Mouse (Mus musculus) erythroblast, embryonic 14.5 days (primary cell): Measurements from ENCODE around the gene Wdr83. TPM values are rescaled to one million over a fixed set of nuclear protein-coding genes. Genes with fewer than 3 reads are reported as not detected.

Source experiments
- H3K27me3 ChIP-seq: 2 replicates; pipeline ENCODE4 v1.6.1; 2012; ENCODE audit warnings: inconsistent platforms; ENCODE audit not compliant: control insufficient read depth
- H3K36me3 ChIP-seq: 2 replicates; pipeline ENCODE4 v1.6.1; 2012; ENCODE audit warnings: mild to moderate bottlenecking, inconsistent platforms; ENCODE audit not compliant: control insufficient read depth
- H3K4me1 ChIP-seq: 2 replicates; pipeline ENCODE4 v1.6.1; 2012; ENCODE audit warnings: inconsistent platforms; ENCODE audit not compliant: control insufficient read depth
- H3K4me3 ChIP-seq: replicated peaks from 2 replicates; pipeline ENCODE3; 2012; ENCODE audit warnings: moderate library complexity, mild to moderate bottlenecking, inconsistent platforms
- H3K9me3 ChIP-seq: 2 replicates; pipeline ENCODE4 v1.6.1; 2012; ENCODE audit warnings: low read length, inconsistent platforms, mixed read lengths; ENCODE audit not compliant: control insufficient read depth
- GATA1 ChIP-seq: IDR thresholded peaks from 2 replicates; pipeline ENCODE4 v1.6.1; 2012; ENCODE audit warnings: low read length, inconsistent platforms, mixed read lengths
- TAL1 ChIP-seq: IDR thresholded peaks from 3 replicates; pipeline ENCODE4 v1.6.1; 2012; ENCODE audit warnings: low read length, inconsistent platforms, mixed read lengths
- polyA plus RNA-seq: library from polyadenylated mRNA; stranded (reverse); fragments of >175 nt; gene quantifications from 2 replicates; pipeline ENCODE4 v1.2.3, GENCODE M21; 2012

Wdr83 gene
- polyA plus RNA-seq, 1 experiment: 2.7 TPM

DNA sequence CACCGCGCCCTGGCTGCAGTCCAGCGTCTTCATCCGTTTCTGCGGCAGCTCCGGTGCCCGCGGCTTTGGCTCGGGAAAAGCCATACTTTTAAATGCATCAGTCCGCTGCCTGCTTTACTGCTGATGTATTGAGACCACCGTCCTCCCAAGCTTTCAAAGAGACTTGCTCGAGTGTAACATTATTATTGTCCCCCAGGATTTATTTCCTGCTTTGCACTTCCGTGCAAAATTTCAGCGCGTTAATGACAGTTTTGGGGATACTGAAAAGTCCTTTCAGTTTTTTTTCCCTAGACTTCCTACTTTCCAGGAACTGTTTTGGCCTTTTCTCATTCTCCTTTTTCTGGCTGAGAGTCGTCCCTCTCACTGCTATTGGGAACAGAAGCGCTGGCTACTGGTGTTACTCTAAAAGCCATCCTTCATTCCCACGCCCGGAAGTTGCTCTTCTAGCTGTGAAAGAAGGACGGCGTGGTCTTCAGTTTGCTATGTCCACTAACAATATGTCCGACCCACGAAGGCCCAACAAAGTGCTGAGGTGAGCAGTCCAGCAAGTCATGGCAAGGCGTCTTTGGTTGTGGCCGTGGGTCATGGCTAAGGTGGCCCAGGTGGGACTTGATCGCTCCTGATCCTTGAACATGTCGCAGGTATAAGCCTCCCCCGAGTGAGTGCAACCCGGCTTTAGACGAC, 432 bp downstream of the Wdr83 start, which contains the start of gene Wdr83os:
Gene Wdr83os, plus strand, starts transcription at position 209 of the 684 bp plus-strand sequence.
- Histone ChIP-seq H3K9me3 (no peaks in the 10 kb centered on the region), H3K4me3 (peak within 1 kb of the TSS; percentile 85), H3K27me3 (no peaks in the 10 kb centered on the region), H3K4me1 (peaks cover 72% of the 10 kb centered on the region), H3K36me3 (peaks cover 40% of the 10 kb centered on the region)
- TF ChIP-seq TAL1 (no peak), GATA1 (no peak)

DNA sequence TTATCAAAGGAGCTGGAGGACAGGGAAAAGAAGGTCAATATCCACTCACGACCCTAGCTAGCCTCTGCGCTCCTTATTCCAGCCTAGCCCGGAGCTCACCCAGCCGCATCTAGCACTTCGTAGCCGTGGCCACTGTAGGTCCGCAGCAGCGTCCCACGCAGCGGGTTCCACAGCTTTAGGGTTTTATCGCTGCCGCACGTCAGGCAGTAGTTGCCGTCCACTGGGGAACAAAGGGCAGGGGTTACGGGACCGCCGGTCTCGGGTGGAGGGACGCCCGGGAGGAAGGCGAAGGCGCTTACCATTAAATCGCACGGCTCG, 933 bp downstream of the Wdr83 start:
- no peaks in the 10 kb centered on the region for H3K27me3 ChIP-seq
- no peak for TF ChIP-seq TAL1
- TF ChIP-seq GATA1: no peak
- H3K4me1 ChIP-seq: peaks cover 75% of the 10 kb centered on the region
- H3K36me3 ChIP-seq: peaks cover 40% of the 10 kb centered on the region
- H3K9me3 ChIP-seq: no peaks in the 10 kb centered on the region
- H3K4me3 ChIP-seq: peak overlapping the region; percentile 85

DNA sequence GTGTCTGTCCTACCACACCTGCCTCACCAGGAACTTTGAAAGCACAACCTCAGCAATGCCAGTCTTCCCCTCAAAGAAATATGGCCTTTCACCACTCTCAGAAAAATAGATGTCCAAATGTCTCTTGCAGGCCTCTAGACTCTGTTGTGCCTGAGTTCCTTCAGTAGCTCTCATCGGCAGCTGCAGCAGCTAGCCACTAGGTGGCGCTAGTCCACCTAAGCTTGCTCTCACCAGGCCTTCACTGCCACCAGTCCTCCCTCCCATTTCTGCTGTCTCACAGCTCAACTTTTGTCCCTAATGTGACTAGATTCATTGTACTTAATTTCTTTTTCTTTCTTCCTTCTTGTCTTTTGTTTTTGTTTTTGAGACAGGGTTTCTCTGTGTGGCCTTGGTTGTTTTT, 4.1 kb downstream of the Wdr83 start:
- peaks cover 76% of the 10 kb centered on the region for H3K4me1 ChIP-seq
- TF ChIP-seq TAL1 (no peak), GATA1 (no peak)
- no peak overlapping the region for H3K4me3 ChIP-seq
- H3K9me3 ChIP-seq: no peaks in the 10 kb centered on the region
- peaks cover 60% of the 10 kb centered on the region for H3K36me3 ChIP-seq
- H3K27me3 ChIP-seq: no peaks in the 10 kb centered on the region

DNA sequence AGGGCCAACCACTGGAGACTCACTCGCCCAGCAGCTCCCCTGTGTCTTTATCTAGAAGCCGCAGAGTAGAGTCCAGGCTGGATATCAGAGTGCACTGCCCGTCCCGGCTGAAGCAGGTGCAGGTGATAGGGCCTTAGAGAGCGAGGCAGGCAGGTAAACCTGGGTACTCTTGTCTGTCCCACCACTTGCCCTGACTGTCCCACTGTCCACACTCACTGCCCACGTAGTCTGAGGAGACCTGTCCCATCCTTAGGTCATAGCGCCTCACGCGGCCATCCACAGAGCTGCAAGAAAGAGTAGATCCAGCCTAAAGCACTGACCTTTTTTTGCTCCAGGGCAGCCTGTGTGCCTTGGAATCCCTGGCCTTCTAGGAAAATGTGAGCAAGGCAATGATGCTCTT, 5.1 kb downstream of the Wdr83 start:
- Histone ChIP-seq H3K36me3 (peaks cover 60% of the 10 kb centered on the region), H3K9me3 (no peaks in the 10 kb centered on the region), H3K4me1 (peaks cover 73% of the 10 kb centered on the region), H3K27me3 (no peaks in the 10 kb centered on the region), H3K4me3 (peak overlapping the region; percentile 31)
- TF ChIP-seq GATA1: peak; percentile 32; the same call in 1 of the 2 replicates
- TF ChIP-seq TAL1: peak; percentile 68

DNA sequence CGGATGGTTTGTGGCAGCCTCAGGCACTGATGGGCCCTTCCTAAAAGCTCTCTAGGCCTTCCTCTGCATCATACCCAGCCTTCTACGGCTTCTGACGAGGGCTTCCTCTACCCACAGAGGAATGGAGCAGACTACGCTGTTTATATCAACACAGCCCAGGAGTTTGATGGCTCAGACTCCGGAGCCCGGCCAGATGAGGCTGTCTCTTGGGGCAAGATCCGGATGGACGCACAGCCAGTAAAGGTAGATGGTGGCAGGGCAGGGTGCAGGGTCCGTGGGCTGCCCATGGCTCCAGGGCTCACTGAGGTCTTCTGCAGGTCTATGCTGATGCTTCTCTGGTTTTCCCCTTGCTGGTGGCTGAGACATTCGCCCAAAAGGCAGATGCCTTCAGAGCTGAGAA, 6.5 kb downstream of the Wdr83 start:
- TF ChIP-seq TAL1: no peak
- no peak for TF ChIP-seq GATA1
- H3K4me3 ChIP-seq: no peak overlapping the region
- peaks cover 70% of the 10 kb centered on the region for H3K4me1 ChIP-seq
- H3K27me3 ChIP-seq: no peaks in the 10 kb centered on the region
- no peaks in the 10 kb centered on the region for H3K9me3 ChIP-seq
- H3K36me3 ChIP-seq: peaks cover 63% of the 10 kb centered on the region

DNA sequence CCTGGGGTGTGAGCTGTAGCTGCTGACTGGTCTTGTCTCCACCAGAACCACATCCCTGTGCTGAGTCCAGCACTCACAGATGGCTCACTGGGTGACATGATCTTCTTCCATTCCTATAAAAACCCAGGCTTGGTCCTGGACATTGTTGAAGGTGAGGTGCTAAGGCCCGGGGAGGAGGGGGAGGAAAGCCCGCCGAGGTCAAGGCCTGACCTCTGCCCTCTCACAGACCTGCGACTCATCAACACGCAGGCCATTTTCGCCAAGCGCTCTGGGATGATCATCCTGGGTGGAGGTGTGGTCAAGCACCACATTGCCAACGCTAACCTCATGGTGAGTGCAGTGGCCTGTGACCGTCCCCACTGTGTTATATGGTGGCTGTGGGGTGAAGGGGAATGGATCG, 6.9 kb downstream of the Wdr83 start:
- H3K4me3 ChIP-seq: no peak overlapping the region

DNA sequence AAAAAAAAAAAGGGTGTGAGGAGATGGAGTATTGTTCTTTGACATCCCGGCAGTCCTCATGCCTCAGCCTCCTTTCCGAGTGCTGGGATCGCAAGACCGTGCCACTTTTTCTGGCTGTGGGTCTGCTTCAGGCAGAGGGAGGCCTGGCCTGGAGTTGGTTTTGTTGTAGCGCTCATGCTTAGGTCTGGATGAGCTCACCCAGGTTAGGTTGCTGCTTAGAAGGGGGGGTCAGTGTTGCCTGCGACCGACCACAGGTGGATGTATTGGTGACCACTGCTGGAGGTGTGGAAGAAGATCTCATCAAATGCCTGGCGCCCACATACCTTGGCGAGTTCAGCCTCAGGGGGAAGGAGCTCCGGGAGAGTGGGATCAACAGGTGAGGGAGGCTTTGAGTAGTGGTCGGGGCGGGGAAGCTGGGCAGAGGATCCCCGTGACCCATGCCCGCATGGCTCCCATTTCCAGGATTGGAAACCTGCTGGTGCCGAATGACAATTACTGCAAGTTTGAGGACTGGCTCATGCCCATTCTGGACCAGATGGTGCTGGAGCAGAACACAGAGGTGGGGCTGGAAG, 8.0 kb downstream of the Wdr83 start:
- no peak for TF ChIP-seq TAL1
- TF ChIP-seq GATA1: no peak
- H3K4me1 ChIP-seq: peaks cover 59% of the 10 kb centered on the region
- no peaks in the 10 kb centered on the region for H3K9me3 ChIP-seq
- H3K36me3 ChIP-seq: peaks cover 49% of the 10 kb centered on the region
- peak overlapping the region; percentile 2 for H3K4me3 ChIP-seq
- no peaks in the 10 kb centered on the region for H3K27me3 ChIP-seq

More for the DNA sequence above, 6.9 kb downstream of the Wdr83 start:
- Histone ChIP-seq H3K4me1 (peaks cover 66% of the 10 kb centered on the region), H3K27me3 (no peaks in the 10 kb centered on the region), H3K36me3 (peaks cover 59% of the 10 kb centered on the region), H3K9me3 (no peaks in the 10 kb centered on the region)
- TF ChIP-seq TAL1: no peak
- TF ChIP-seq GATA1: no peak

DNA sequence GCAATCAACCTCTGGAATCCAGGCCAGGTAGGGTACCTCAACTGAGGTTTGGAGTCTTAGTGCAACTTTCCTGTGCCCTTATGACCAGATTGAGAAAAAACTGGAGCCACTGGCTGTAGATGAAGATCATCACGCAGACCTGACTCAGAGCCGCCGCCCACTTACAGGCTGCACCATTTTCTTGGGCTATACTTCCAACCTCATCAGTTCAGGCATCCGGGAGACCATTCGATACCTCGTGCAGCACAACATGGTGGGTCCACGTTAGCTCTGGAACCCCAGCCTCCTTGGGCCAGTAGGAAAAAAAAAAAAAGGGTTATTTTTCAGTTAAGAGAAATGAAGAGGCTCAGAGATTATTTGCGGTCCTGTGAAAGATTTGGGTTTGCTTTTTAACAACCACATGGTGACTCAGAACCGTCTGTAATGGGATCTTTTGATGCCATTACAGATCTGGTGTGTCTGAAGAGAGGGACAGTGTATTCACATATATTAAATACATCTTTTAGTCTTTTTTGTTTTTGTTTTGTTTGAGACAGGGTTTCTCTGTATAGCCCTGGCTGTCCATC, 8.7 kb downstream of the Wdr83 start:
- no peaks in the 10 kb centered on the region for H3K9me3 ChIP-seq
- H3K36me3 ChIP-seq: peaks cover 46% of the 10 kb centered on the region
- no peaks in the 10 kb centered on the region for H3K27me3 ChIP-seq
- peaks cover 59% of the 10 kb centered on the region for H3K4me1 ChIP-seq
- no peak for TF ChIP-seq GATA1
- no peak for TF ChIP-seq TAL1
- peak overlapping the region; percentile 80 for H3K4me3 ChIP-seq

DNA sequence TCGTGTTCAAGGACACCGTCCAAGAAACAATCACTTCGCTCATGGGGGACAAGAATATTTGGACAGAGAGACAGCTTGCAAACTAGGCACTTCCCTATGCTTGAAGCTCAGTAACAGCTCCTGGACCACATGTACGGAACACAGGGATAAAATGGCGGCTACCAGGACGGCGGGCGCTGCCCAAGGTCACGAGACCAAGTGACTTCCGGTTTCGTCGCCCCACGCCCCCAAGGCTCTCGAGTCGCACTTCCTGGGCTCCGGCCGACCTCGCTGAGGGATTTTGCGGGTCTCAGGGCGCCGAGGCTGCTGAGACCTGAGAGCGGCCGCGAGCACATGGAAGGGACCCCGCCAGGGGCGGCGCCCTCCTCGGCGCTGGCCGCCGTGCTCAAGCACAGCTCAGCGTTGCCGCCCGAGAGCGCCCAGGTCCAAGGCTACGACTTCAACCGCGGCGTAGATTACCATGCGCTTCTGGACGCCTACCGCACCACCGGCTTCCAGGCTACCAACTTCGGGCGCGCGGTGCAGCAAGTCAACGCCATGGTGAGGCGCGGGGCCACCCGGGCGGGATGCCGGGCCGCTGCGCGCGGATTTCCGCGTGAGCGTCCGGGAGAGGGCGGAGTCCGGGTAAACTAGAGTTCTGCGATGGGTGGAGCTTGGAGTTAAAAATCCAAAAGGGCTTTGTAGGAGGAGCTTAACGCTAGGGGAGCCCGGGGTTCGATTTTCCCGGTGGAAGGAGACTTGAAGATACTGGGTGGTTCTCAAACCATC, 9.4 kb downstream of the Wdr83 start, which contains the start of gene Dhps:
Gene Dhps, plus strand, starts transcription at position 244 of the 768 bp plus-strand sequence.
- Histone ChIP-seq H3K4me1 (peaks cover 55% of the 10 kb centered on the region), H3K36me3 (peaks cover 47% of the 10 kb centered on the region), H3K9me3 (no peaks in the 10 kb centered on the region), H3K4me3 (peak within 1 kb of the TSS; percentile 80), H3K27me3 (no peaks in the 10 kb centered on the region)
- TF ChIP-seq GATA1 (no peak), TAL1 (no peak)
